Mouse (Mus musculus) testis, adult 2 months (tissue): ENCODE results near the gene Vpreb2.
"Not testable (repeated sequence)": the region's sequence is repeated elsewhere in the genome, so short reads cannot be mapped to it uniquely, and the experiment has no call there.

Experiments used
- CTCF ChIP-seq: fragments of 200-500 bp; IDR thresholded peaks from 2 replicates; pipeline ENCODE4 v1.5.1; 2012; ENCODE audit warnings: low read depth, mild to moderate bottlenecking, inconsistent platforms, low read length, moderate library complexity; ENCODE audit not compliant: control insufficient read depth, insufficient read depth, insufficient replicate concordance
- POLR2A ChIP-seq: fragments of 200-500 bp; IDR thresholded peaks from 2 replicates; pipeline ENCODE4 v1.6.1; 2012; ENCODE audit warnings: low read depth, mild to moderate bottlenecking, inconsistent platforms, low read length, moderate library complexity; ENCODE audit not compliant: control insufficient read depth

- TF ChIP-seq POLR2A, CTCF: not testable (repeated sequence)
These were observed 2.4 kb upstream of the Vpreb2 start for GRCm38 (mm10) chr16:17977840-17978239.
